Mouse (Mus musculus): ENCODE data around the gene Wnt10a.
"Not testable (repeated sequence)": the region's sequence is repeated elsewhere in the genome, so short reads cannot be mapped to it uniquely, and the experiment has no call there.

The Wnt10a gene

GRCm38 (mm10) chr1:74816612-74817199, 25.4 kb downstream of the Wnt10a start:
- DNase-seq (ENCODE audit: low spot score) = peak; percentile 81

- DNase-seq (ENCODE audit: low spot score) = no peak
Observed at GRCm38 (mm10) chr1:74817219-74817618, 25.9 kb downstream of the Wnt10a start.

- DNase-seq (ENCODE audit: low spot score) = no peak
Observed at GRCm38 (mm10) chr1:74818509-74818908, 27.2 kb downstream of the Wnt10a start.

- not testable (repeated sequence) for DNase-seq (ENCODE audit: low spot score)
Observed at GRCm38 (mm10) chr1:74823598-74823997, 32.3 kb downstream of the Wnt10a start.

GRCm38 (mm10) chr1:74824518-74825302, 33.4 kb downstream of the Wnt10a start:
- peak; percentile 65 for DNase-seq (ENCODE audit: low spot score)

GRCm38 (mm10) chr1:74830061-74830460, 38.7 kb downstream of the Wnt10a start:
- no peak for DNase-seq (ENCODE audit: low spot score)

- DNase-seq (ENCODE audit: low spot score) = no peak
Observed at GRCm38 (mm10) chr1:74833255-74833654, 41.9 kb downstream of the Wnt10a start.

- no peak for DNase-seq (ENCODE audit: low spot score)
Observed at GRCm38 (mm10) chr1:74843090-74843489, 51.8 kb downstream of the Wnt10a start.

- DNase-seq (ENCODE audit: low spot score) = no peak
Observed at GRCm38 (mm10) chr1:74846341-74846740, 55.0 kb downstream of the Wnt10a start.

GRCm38 (mm10) chr1:74848946-74849345, 57.6 kb downstream of the Wnt10a start:
- DNase-seq (ENCODE audit: low spot score) = no peak

GRCm38 (mm10) chr1:74850251-74850650, 58.9 kb downstream of the Wnt10a start:
- DNase-seq (ENCODE audit: low spot score) = peak; percentile 79

GRCm38 (mm10) chr1:74851001-74851775, 59.9 kb downstream of the Wnt10a start:
- no peak for DNase-seq (ENCODE audit: low spot score)
